Mouse (Mus musculus) heart, postnatal 25 days (tissue): ENCODE measurements around the gene Vmn1r112. TPM values are rescaled to one million over a fixed set of nuclear protein-coding genes. Genes with fewer than 3 reads are reported as not detected.
"Not testable (repeated sequence)": the region's sequence is repeated elsewhere in the genome, so short reads cannot be mapped to it uniquely, and the experiment has no call there.

Experiments used
- DNase-seq: peaks from one replicate; pipeline ENCODE4 v3.0.0; 2022; ENCODE audit warnings: low spot score
- intact Hi-C: fragments of 180-260 bp; cut with DNase I; formaldehyde crosslinking; loops from one replicate; pipeline ENCODE4 v1.15.1; 2025
- total RNA-seq, 2 experiments: library from RNA; stranded (reverse); gene quantifications; 2 replicates each; pipeline ENCODE4 v1.2.3; 2021

The Vmn1r112 gene
- total RNA-seq, result not detected

- intact Hi-C loops, DNase-seq: not testable (repeated sequence)
Observed at GRCm38 (mm10) chr7:20770885-20771284, at the start of gene Vmn1r112. TSS of gene Vmn1r112 (plus strand) at chr7:20771185.

GRCm38 (mm10) chr7:20730524-20730923, 40.5 kb upstream of the Vmn1r112 start, which contains the start of gene Gm10668:
TSS of gene Gm10668 (minus strand) at chr7:20730624.
- intact Hi-C loops, DNase-seq: not testable (repeated sequence)

- intact Hi-C loops, DNase-seq: not testable (repeated sequence)
Observed at GRCm38 (mm10) chr7:20786985-20787384, 16.0 kb downstream of the Vmn1r112 start, which contains the start of gene Vmn1r113. TSS of gene Vmn1r113 (plus strand) at chr7:20787285.

GRCm38 (mm10) chr7:20812086-20812485, 41.1 kb downstream of the Vmn1r112 start, which contains the start of gene Vmn1r114:
TSS of gene Vmn1r114 (minus strand) at chr7:20812186.
- intact Hi-C loops, DNase-seq: not testable (repeated sequence)

Other genes with a start within 250 kb of the Vmn1r112 start
- not detected for gene Vmn1r104, start 237.3 kb upstream of the Vmn1r112 start, total RNA-seq
- gene Gm5726, start 225.4 kb upstream of the Vmn1r112 start, total RNA-seq, result not detected
- gene Gm4141, start 194.9 kb upstream of the Vmn1r112 start, total RNA-seq, result not detected
- gene Gm4513, start 172.2 kb upstream of the Vmn1r112 start, total RNA-seq, result not detected
- not detected for gene Vmn1r107, start 102.3 kb upstream of the Vmn1r112 start, total RNA-seq
- not detected for gene Vmn1r111, start 68.0 kb upstream of the Vmn1r112 start, total RNA-seq
- gene Gm10668, start 40.6 kb upstream of the Vmn1r112 start, total RNA-seq, result not detected
- gene Vmn1r113, start 16.1 kb downstream of the Vmn1r112 start, total RNA-seq, result not detected
- not detected for gene Vmn1r114, start 41.0 kb downstream of the Vmn1r112 start, total RNA-seq
- gene Vmn1r115, start 73.8 kb downstream of the Vmn1r112 start, total RNA-seq, result not detected
- gene Vmn1r116, start 101.1 kb downstream of the Vmn1r112 start, total RNA-seq, result not detected
- not detected for gene Vmn1r117, start 112.9 kb downstream of the Vmn1r112 start, total RNA-seq
- not detected for gene Vmn1r118, start 141.2 kb downstream of the Vmn1r112 start, total RNA-seq
- not detected for gene Vmn1r119, start 241.3 kb downstream of the Vmn1r112 start, total RNA-seq